Mouse (Mus musculus): ENCODE results near the gene Aurka. TPM values are rescaled to one million over a fixed set of nuclear protein-coding genes. Genes with fewer than 3 reads are reported as not detected.

Gene Aurka
- polyA plus RNA-seq, 1 experiment: 1.7 TPM

DNA sequence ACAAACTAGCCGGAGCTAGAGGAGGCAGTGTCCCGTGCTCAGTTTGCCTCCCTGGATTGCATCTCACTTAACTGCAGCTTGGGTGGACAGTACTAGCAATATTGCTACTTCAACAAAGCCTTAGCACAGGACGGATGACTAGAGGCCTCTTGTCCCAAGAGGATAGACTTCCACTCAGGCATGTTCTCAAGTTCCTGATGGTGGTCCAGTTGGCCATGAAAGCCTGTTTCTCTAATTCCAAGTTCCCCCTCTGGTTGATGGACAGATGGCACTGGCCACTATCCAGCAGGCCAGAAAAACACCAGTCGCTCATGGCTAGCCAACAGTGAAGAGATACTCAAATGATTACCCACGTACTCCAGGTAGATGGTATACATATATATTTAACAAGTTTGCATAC, 14.5 kb downstream of the Aurka start:
- TF ChIP-seq POLR2A (IDR thresholded peaks at IDR 0.05; ENCODE audit: extremely low read depth, insufficient read depth, low read length): no peak
- no peak for TF ChIP-seq CTCF (IDR thresholded peaks at IDR 0.05; ENCODE audit: extremely low read depth, insufficient read depth, low read length)
- no peak overlapping the region for H3K27ac ChIP-seq (ENCODE audit: insufficient read depth, low read length)
- H3K4me1 ChIP-seq (ENCODE audit: control insufficient read depth, insufficient read depth, low read length): 0 out of 2 replicates have a peak, but pooled peaks cover 2% of the 10 kb centered on the region
- no peak overlapping the region for H3K4me3 ChIP-seq (ENCODE audit: insufficient read depth, low read length)

DNA sequence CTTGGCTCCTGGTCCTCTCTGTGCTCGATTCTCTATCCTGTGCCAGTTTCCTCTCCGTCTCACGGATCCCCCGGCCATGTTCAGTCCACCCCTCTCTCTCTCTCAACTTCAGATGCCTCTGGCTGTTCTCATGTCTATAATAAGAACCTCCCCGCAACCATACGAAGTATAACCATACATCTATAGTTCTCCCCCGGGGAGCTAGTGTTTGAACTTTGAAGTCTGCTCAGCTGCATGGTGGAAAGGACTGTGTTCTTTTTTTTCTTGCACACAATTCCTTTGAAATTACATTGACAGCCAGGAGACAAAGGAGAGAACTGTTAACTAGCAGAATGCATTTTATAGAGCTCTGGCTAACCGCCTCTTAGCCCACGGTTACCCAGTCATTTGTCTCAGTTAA, 15.6 kb downstream of the Aurka start:
- H3K4me3 ChIP-seq (ENCODE audit: insufficient read depth, low read length): no peak overlapping the region
- TF ChIP-seq CTCF (IDR thresholded peaks at IDR 0.05; ENCODE audit: extremely low read depth, insufficient read depth, low read length) (no peak), POLR2A (IDR thresholded peaks at IDR 0.05; ENCODE audit: extremely low read depth, insufficient read depth, low read length) (no peak)
- H3K4me1 ChIP-seq (ENCODE audit: control insufficient read depth, insufficient read depth, low read length): 0 out of 2 replicates have a peak, but pooled peaks cover 2% of the 10 kb centered on the region
- no peak overlapping the region for H3K27ac ChIP-seq (ENCODE audit: insufficient read depth, low read length)

- H3K4me3 ChIP-seq (ENCODE audit: insufficient read depth, low read length): no peak overlapping the region
- H3K4me1 ChIP-seq (ENCODE audit: control insufficient read depth, insufficient read depth, low read length): 0 out of 2 replicates have a peak, but pooled peaks cover 2% of the 10 kb centered on the region
- no peak overlapping the region for H3K27ac ChIP-seq (ENCODE audit: insufficient read depth, low read length)
- TF ChIP-seq POLR2A (IDR thresholded peaks at IDR 0.05; ENCODE audit: extremely low read depth, insufficient read depth, low read length) (no peak), CTCF (IDR thresholded peaks at IDR 0.05; ENCODE audit: extremely low read depth, insufficient read depth, low read length) (no peak)
Measured at GRCm38 (mm10) chr2:172353218-172353617, 17.1 kb downstream of the Aurka start.

DNA sequence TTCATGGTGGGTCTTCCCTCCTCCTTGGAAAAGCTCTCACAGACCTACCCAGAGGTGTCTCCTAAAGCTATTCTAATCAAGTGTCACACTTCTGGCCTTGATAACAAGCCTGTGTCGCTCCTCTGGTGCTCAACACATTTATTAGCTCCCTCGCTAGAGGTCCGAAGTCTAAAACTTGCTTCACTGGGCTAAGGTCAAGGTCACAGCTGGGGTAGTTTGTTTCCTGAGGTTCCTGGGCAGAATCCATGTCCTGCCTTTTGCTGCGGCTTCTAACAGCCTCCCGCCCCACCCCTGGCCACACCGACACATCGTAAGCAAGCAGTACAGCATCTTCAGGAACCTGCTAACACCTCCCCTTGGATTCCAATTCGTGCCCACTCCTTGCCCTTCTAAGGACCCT, 19.6 kb downstream of the Aurka start:
- H3K27ac ChIP-seq (ENCODE audit: insufficient read depth, low read length): no peak overlapping the region
- H3K4me3 ChIP-seq (ENCODE audit: insufficient read depth, low read length): no peak overlapping the region
- 0 out of 2 replicates have a peak, but pooled peaks cover 2% of the 10 kb centered on the region for H3K4me1 ChIP-seq (ENCODE audit: control insufficient read depth, insufficient read depth, low read length)
- TF ChIP-seq CTCF (IDR thresholded peaks at IDR 0.05; ENCODE audit: extremely low read depth, insufficient read depth, low read length) (no peak), POLR2A (IDR thresholded peaks at IDR 0.05; ENCODE audit: extremely low read depth, insufficient read depth, low read length) (no peak)

DNA sequence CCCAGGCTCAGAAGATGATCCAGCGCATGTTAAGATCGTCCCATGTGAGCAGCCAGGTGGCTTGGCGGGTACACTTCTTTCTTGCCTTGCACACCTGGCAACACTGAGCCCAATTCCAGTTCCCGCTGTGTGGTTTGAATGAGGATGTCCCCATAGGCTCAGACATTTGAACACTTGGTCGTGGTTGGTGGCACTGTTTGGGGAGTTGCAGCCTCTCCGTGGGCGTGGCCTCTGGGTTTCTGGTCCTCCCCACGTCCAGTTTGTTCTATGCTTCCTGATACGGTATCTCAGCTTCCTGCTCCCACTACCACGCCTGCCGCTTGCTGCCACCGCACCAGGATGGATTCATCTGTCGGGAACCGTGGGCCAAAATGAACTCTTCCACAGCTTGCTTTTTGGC, 20.6 kb downstream of the Aurka start:
- Histone ChIP-seq H3K27ac (ENCODE audit: insufficient read depth, low read length) (no peak overlapping the region), H3K4me3 (ENCODE audit: insufficient read depth, low read length) (no peak overlapping the region), H3K4me1 (ENCODE audit: control insufficient read depth, insufficient read depth, low read length) (0 out of 2 replicates have a peak, but pooled peaks cover 2% of the 10 kb centered on the region)
- TF ChIP-seq CTCF (IDR thresholded peaks at IDR 0.05; ENCODE audit: extremely low read depth, insufficient read depth, low read length) (no peak), POLR2A (IDR thresholded peaks at IDR 0.05; ENCODE audit: extremely low read depth, insufficient read depth, low read length) (no peak)

- H3K4me3 ChIP-seq (ENCODE audit: insufficient read depth, low read length): no peak overlapping the region
- TF ChIP-seq CTCF (IDR thresholded peaks at IDR 0.05; ENCODE audit: extremely low read depth, insufficient read depth, low read length) (no peak), POLR2A (IDR thresholded peaks at IDR 0.05; ENCODE audit: extremely low read depth, insufficient read depth, low read length) (no peak)
- H3K27ac ChIP-seq (ENCODE audit: insufficient read depth, low read length): no peak overlapping the region
- no peaks in the 10 kb centered on the region for H3K4me1 ChIP-seq (ENCODE audit: control insufficient read depth, insufficient read depth, low read length)
Measured at GRCm38 (mm10) chr2:172348297-172348950, 21.9 kb downstream of the Aurka start.

DNA sequence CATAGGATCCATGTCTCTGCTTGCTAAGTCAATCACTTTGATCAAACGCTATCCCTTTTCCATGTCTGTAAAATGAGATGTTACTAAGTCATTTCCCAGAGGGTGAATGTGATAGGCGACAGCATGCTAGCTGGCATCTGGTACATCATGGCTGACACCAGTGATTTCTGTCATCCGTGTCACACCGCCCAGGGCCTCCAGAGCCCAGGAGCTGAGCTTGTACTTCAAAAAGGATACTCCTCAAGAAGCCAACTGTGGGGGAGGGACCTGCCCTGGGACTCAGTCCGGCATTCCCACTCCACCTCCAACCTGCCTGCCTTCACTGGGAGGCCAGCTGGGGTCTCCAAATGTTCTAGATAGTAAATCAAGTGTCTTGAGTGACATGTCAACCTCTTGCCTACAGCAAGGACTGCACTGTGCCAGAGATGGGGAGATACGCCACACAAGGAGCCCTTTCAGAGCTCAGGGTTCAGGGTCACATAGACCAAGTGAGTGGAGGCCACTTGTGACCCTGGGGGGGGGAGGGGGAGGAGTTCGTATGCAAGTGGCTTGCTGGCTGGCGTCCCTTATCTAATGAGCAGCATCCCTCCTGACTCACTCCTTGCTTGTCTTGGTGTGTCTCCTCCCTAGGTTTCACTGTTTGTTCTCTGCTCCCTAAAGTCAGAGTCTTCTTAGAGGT, 23.3 kb downstream of the Aurka start:
- Histone ChIP-seq H3K4me3 (ENCODE audit: insufficient read depth, low read length) (no peak overlapping the region; the same call in 1 of the 2 replicates), H3K27ac (ENCODE audit: insufficient read depth, low read length) (no peak overlapping the region), H3K4me1 (ENCODE audit: control insufficient read depth, insufficient read depth, low read length) (no peaks in the 10 kb centered on the region)
- TF ChIP-seq CTCF (IDR thresholded peaks at IDR 0.05; ENCODE audit: extremely low read depth, insufficient read depth, low read length): no peak

DNA sequence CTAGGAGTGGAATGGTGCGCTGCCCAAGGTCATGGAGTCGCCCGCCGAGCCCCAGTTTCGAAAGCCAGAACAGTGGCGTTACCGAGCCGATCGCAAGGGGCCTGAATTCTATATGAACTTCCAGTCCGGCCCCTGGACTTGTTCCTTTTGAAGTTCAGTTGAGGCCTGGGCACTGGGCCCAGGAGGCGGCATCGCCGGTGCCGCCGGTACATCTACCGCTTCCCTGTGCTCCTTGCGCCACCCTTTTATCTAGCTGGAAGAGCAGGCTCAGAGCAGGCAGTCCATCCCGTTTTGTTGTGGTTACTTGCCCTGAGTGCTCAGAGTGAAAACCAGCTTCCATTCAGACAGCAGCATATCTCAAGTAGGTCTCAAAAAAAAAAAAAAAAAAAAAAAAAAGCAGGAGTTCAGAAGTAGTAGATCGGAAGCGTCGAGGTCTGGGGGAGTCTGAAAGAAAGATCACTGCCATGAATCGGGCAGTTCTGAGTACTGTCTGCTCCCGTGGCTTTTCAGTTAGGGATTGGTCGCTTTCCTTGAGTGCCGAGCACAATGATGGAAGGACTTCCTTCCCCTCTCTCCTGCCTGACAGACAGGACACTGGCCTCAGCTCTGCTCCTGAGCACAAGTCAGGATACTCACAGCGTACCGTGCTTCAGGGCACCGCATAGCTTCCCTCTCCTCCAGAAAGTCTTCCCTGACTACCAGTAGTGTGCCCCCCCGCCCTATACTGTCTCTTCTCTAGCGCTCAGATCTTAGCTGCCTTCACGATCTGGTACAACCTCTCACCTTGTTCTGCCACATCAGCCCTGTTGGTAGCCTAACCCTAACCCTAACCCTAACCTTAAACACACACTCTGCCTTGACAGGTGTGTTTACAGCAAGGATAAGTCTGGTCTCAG, 24.1 kb downstream of the Aurka start:
- H3K27ac ChIP-seq (ENCODE audit: insufficient read depth, low read length): no peak overlapping the region
- H3K4me3 ChIP-seq (ENCODE audit: insufficient read depth, low read length): peak overlapping the region; percentile 70
- TF ChIP-seq CTCF (IDR thresholded peaks at IDR 0.05; ENCODE audit: extremely low read depth, insufficient read depth, low read length): no peak
- no peak for TF ChIP-seq POLR2A (IDR thresholded peaks at IDR 0.05; ENCODE audit: extremely low read depth, insufficient read depth, low read length)
- H3K4me1 ChIP-seq (ENCODE audit: control insufficient read depth, insufficient read depth, low read length): no peaks in the 10 kb centered on the region

DNA sequence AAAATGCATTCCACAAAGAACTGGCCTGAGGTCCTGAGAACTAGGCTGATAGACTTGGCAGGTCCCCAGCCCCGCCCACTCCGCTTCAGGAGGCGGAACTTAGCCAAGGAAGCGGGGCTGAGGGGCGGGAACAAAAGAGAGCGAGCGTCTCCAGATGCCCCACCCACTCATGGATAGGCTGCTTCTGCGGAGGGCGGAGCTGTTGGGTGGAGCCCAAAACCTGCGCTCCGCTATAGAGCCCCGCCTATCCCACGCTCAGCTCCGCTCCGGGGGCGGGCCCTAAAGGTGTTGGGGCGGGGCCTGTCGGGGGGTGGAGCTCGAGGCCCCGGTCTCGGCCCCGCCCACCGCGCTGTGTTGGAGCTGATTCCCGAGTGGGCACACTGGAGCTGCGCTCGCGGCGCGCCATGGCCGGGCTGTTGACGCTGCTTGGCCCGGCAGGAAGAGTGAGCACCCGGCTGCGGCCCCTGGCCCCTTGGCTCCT, 25.0 kb downstream of the Aurka start, which contains the start of gene Fam210b:
TSS of gene Fam210b (plus strand) at position 308 of the 481 bp plus-strand sequence.
- H3K4me1 ChIP-seq (ENCODE audit: control insufficient read depth, insufficient read depth, low read length): no peaks in the 10 kb centered on the region
- peak; percentile 55; the same call in 1 of the 2 replicates for TF ChIP-seq POLR2A (IDR thresholded peaks at IDR 0.05; ENCODE audit: extremely low read depth, insufficient read depth, low read length)
- no peak for TF ChIP-seq CTCF (IDR thresholded peaks at IDR 0.05; ENCODE audit: extremely low read depth, insufficient read depth, low read length)
- no peak within 1 kb of the TSS for H3K27ac ChIP-seq (ENCODE audit: insufficient read depth, low read length)
- peak within 1 kb of the TSS; percentile 70 for H3K4me3 ChIP-seq (ENCODE audit: insufficient read depth, low read length)
